Comparison of ENCODE assay signal across 22 mouse cellular contexts in genomic region chr2:26605331-26605730, GRCm38 (mm10). TPM values are rescaled to one million over a fixed set of nuclear protein-coding genes. Genes with fewer than 3 reads are reported as not detected.
"Had no signal": no experiment of that assay in that cellular context is flagged by ENCODE, and none has a peak within 500 bp of the region (broad histone marks: within the 10 kb centered on the region; RNA-seq: fewer than 3 reads in every experiment).

No protein-coding gene starts in this region.

- H3K9me3 ChIP-seq: limb, embryonic 12.5 days; megakaryocyte, embryonic 14.5 days; midbrain, embryonic 15.5 days; neural tube, embryonic 12.5 days had no signal

- H3K4me3 ChIP-seq: midbrain, embryonic 15.5 days had no signal

- ATAC-seq: midbrain, embryonic 15.5 days had no signal

- H3K36me3 ChIP-seq: limb, embryonic 12.5 days; midbrain, embryonic 15.5 days; neural tube, embryonic 12.5 days had no signal

- H3K27ac ChIP-seq: limb, embryonic 12.5 days; macrophage; midbrain, embryonic 15.5 days; neural tube, embryonic 12.5 days had no signal

- DNase-seq: kidney, adult 11 months; kidney, adult 9 months; kidney, postnatal 36 days; layer of hippocampus, adult 9-11 months; layer of hippocampus, postnatal 36 days; thymus, postnatal 4 days had no signal

- H3K4me2 ChIP-seq: midbrain, embryonic 11.5 days had no signal

- H3K9ac ChIP-seq: midbrain, embryonic 15.5 days had no signal

RNA-seq across cellular contexts. Expression of gene Gm20532, which starts 18.9 kb away (rescaled TPM):
- total RNA-seq: layer of hippocampus, adult 18-20 months; layer of hippocampus, postnatal 36 days; left cerebral cortex, adult 8-10 months; left cerebral cortex, postnatal 25 days; liver, adult 2 months; monocyte, adult 5-6 weeks; neutrophil, adult 5-6 weeks had no signal
- polyA plus RNA-seq: kidney, postnatal 0 days; liver, adult 2 months; liver, embryonic 16.5 days; lung, embryonic 16.5 days; midbrain, embryonic 11.5 days; midbrain, embryonic 15.5 days; neural tube, embryonic 12.5 days; thymus, postnatal 0 days had no signal

RNA-seq across cellular contexts. Expression of gene Fam69b, which starts 22.9 kb away (rescaled TPM):
- total RNA-seq: monocyte, adult 5-6 weeks; neutrophil, adult 5-6 weeks had no signal
- polyA plus RNA-seq: macrophage had no signal

RNA-seq across cellular contexts. Expression of gene Egfl7, which starts 25.5 kb away (rescaled TPM):
- total RNA-seq: monocyte, adult 5-6 weeks had no signal
